Mouse (Mus musculus) liver, embryonic 14.5 days (tissue): ENCODE results near the gene Gm3298.
"Not testable (repeated sequence)": the region's sequence is repeated elsewhere in the genome, so short reads cannot be mapped to it uniquely, and the experiment has no call there.

Experiments used
- CTCF ChIP-seq: IDR thresholded peaks from 2 replicates; pipeline ENCODE4 v1.5.1; 2016; ENCODE audit warnings: antibody characterized with exemption, low read depth, control low read depth
- EP300 ChIP-seq: IDR thresholded peaks from 2 replicates; pipeline ENCODE4 v1.6.1; 2016; ENCODE audit warnings: antibody characterized with exemption, low read depth

- TF ChIP-seq CTCF, EP300: not testable (repeated sequence)
Measured at GRCm38 (mm10) chr14:5050329-5050728, 34.6 kb downstream of the Gm3298 start, which contains the start of gene 4930555G01Rik.
